Mouse (Mus musculus) cerebral cortex, adult 2 months (tissue): ENCODE data around the gene Git1.

Experiments
- WGBS: fragments of 180-500 bp; shearing (Covaris S2); methylation state at CpG from one replicate; pipeline ENCODE4 v1.1.7; 2018; 5-methylcytosine and 5-hydroxymethylcytosine counted together

Git1 gene

GRCm38 (mm10) chr11:77503511-77503910 lies 10.1 kb downstream of the Git1 start:
- 35% methylated on average over 3 of the region's 3 CpGs for whole genome bisulfite sequencing

- 92% methylated on average over 19 of the region's 19 CpGs for WGBS
These were observed 11.0 kb downstream of the Git1 start for GRCm38 (mm10) chr11:77504377-77504776.

DNA sequence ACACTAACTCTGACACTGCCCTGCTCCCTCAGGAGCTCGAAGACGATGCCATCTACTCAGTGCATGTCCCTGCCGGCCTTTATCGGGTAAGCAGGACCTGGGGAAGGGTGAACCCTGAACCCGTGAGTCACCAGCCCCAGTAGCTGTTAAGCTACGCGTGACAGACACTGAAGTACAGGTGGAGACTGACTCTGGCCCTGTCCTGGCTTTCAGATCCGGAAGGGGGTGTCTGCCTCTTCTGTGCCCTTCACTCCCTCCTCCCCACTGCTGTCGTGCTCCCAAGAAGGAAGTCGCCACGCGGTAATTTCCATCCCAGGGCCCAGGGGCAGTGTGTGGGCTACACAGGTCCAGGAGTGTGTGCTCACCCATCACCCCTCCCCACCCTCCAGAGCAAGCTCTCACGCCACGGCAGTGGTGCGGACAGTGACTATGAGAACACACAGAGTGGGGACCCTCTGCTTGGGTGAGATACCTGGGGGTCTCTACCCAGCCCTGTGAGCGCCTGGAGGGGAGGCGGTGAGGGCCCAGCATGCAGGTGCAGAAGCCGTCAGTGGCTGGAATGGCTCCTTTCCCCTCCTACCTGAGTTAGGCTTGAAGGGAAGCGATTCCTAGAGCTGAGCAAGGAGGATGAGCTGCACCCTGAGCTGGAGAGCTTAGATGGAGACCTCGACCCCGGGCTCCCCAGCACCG lies 12.1 kb downstream of the Git1 start:
- WGBS, result 91% methylated on average over 22 of the region's 22 CpGs

- 82% methylated on average over 14 of the region's 14 CpGs for WGBS
These were observed 12.9 kb downstream of the Git1 start for GRCm38 (mm10) chr11:77506273-77506672.

DNA sequence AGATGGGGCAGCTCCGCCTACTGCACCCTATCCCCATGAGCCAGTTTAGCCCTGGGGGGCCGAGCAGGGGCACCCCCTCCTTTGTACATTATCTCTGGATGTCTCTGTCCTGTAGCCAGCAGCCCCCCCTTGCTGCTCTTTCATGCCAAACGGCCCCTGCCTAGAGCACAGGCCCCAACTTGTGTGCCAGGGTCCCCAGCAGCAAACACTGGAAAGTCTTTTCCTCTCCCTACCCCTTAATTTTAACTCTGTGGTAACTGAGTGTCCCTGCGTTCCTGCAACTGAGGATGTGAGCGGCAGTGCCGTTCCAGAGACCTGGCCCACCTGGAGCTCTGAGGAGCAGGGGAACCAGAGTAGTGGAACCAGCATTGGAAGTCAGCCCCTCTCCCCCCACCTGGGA lies 13.6 kb downstream of the Git1 start:
- 81% methylated on average over 6 of the region's 6 CpGs for WGBS

GRCm38 (mm10) chr11:77507426-77507825 lies 14.1 kb downstream of the Git1 start:
- whole genome bisulfite sequencing, result 65% methylated on average over 4 of the region's 4 CpGs

- WGBS, result 23% methylated on average over 49 of the region's 49 CpGs
These were observed 15.0 kb downstream of the Git1 start for GRCm38 (mm10) chr11:77508068-77509021.

DNA sequence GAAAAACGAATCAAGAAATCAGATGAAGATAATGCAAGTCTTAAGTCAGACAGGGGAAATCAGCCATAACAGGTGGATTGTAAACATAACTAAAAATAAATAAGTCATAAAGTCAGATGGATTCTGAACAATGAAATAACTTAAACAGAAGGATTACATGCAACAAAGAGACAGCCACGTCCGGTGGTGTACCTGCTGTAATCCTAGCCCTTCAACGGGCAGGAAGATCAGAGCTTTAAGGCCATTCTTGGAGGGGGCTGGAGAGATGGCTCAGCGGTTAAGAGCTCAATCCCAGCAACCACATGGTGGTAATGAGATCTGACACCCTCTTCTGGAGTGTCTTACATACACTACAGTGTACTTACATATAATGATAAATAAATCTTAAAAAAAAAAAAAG lies 18.0 kb downstream of the Git1 start:
- 86% methylated on average over 5 of the region's 5 CpGs for WGBS

- 2% methylated on average over 61 of the region's 84 CpGs for WGBS
These were observed 19.8 kb downstream of the Git1 start for GRCm38 (mm10) chr11:77512891-77513810.

GRCm38 (mm10) chr11:77513811-77514170 lies 20.4 kb downstream of the Git1 start:
- WGBS, result 32% methylated on average over 10 of the region's 10 CpGs

DNA sequence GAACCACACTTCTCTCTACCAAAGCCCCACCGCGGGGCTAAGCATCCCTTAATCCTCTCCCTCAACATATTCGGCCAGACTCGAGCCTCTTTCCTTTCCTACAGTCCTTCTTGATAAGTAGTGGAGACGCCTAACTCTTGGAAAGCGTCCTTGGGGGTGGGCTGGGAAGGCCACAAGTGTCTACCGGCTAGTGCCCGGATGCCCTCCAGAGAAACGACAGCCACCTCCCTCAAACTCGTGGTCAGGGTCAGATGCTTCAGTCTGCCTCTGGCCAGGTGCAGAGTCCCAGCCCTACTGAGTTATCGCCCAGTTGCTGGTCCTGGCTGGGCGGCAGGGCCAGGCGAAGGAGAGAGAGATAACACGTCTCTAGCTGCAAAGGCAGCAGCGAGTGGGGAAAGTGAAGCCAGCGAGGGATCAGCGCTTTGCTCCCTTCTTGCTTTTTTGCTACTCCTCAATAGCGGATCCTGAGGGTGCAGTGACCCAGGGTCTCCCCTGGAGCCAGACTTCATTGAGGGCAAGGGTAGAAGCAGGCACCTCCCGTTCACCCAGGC lies 21.0 kb downstream of the Git1 start:
- WGBS, result 28% methylated on average over 19 of the region's 19 CpGs

- 1% methylated on average over 71 of the region's 72 CpGs for WGBS
These were observed 21.7 kb downstream of the Git1 start, which contains the start of gene Abhd15 for GRCm38 (mm10) chr11:77514832-77515636. Gene Abhd15, plus strand, starts transcription at chr11:77515121.

- WGBS, result 27% methylated on average over 39 of the region's 39 CpGs
These were observed 22.5 kb downstream of the Git1 start, which contains the start of gene Trp53i13 for GRCm38 (mm10) chr11:77515637-77516552. Gene Trp53i13, minus strand, starts transcription at chr11:77515980.

DNA sequence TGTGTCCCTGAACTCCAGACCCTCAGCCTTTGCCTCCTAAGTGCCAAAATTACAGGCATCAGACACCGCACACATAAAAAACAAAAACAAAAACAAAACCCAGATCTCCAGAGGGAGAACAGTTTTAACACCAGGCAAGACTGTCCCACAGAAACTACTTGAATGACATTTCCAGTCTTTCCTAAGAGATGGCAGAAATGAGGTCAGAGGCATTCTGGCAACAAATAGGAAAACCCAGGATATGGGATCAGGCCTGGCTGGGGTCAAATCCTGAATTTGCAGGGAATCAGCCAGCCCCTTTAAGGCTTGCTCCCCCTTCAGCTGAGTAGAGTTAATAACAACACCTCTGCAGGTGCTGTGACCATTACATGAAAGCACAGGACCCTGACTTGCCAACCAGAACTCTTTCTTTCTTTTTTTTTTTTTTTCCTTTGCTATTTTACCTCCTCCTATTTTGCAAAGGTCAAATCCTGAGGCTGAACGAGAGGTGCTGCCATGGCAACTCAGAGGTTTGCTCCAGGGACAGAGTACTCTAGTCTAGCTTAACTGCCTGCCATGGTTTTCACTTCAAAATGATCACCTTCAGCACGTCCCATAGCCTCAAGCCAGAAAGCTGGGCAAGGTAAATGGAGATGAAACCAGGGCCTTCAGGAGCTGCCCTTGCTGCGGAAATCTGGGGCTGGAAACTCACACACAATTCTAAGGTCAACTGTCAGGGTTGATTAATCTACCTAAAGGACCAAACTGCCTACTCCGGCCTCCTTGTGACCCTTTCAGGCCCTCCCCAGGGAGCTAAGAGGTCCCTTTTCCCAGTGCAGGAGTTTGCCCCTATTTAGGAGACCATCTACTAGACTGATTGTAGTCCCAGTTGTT lies 23.4 kb downstream of the Git1 start:
- 89% methylated on average over 5 of the region's 5 CpGs for WGBS

- WGBS, result 85% methylated on average over 27 of the region's 27 CpGs
These were observed 24.9 kb downstream of the Git1 start for GRCm38 (mm10) chr11:77518051-77518798.

- 53% methylated on average over 5 of the region's 5 CpGs for WGBS
These were observed 25.7 kb downstream of the Git1 start, which contains the start of gene Gm10392 for GRCm38 (mm10) chr11:77519043-77519442. Gene Gm10392, minus strand, starts transcription at chr11:77519198.
